Mouse (Mus musculus): ENCODE results near the gene Rasgef1c.

DNA sequence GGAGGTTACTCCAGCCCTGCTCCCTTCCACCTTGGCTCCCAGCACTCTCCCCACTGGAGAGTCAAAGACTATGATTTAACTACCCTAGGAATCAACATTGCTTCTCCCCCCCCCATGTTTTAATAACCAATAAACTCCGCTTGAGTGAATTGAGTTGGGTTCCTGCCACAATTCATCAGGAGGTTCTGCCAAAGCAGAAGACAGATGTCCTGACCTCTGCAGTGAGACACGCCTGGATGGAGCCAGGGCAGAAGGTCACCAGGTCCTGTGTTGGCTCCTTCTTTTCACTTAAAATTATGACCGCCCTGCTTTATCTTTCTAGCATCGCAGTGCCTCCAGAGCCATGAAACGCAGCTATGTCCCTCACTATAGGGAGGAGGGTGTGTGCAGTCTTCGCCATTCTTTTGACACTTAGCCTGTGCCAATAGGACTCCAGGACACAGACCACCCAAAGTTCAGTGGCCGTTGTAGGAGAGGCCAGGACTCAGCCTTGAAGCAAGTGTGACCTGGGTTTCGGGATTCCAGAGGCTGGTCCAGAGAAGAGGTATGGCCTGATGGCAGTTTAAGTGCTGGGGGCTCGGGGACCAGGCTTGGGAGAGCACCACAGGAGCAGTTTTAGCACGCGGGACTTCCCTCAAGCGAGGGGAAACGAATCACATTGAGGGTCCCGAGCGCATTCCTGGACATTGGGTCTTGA, 525 bp upstream of the Rasgef1c start:
- TF ChIP-seq CTCF (IDR thresholded peaks at IDR 0.05), result no peak
- TF ChIP-seq EP300 (IDR thresholded peaks at IDR 0.05; ENCODE audit: insufficient read depth, low read depth, low read length), result no peak
- no peak for TF ChIP-seq POLR2A (IDR thresholded peaks at IDR 0.05; ENCODE audit: insufficient read depth, low read depth, low read length)
